19 mouse cellular contexts compared by ENCODE assay signal in the genomic region with DNA sequence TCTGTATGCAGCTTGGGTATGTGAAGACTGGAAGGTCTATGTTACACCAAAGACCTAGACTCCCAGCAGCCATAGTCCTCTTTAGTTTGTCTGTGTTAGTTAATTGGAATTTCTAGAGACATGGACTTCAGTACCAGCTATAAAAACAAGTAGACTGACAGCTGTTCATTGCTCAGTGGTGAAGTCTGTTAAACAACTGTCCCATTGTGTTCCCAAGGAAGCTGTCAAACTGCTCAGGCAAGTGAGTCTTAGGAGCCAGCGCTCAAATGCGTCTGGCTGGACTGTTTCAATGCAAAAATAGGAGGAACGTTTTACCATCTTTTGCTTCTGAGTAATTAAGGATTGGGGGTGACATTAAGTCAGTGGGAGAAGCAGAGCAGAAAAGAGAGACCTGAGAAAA.
DNase-seq lines count a peak whose midpoint lies in the region; ATAC-seq and TF ChIP-seq lines count a peak whose summit lies in the region.
"Had no signal": no experiment of that assay in that cellular context is flagged by ENCODE, and none has a peak within 500 bp of the region (broad histone marks: within the 10 kb centered on the region; RNA-seq: fewer than 3 reads in every experiment).

No protein-coding gene starts in this region.

- no peak; the same call in 1 of the 2 replicates for ATAC-seq in limb, embryonic 12.5 days (ENCODE audit: insufficient number of reproducible peaks, insufficient read depth, low FRiP score, low TSS enrichment, low read depth)
- peak; percentile 78 for ATAC-seq in intestine, embryonic 15.5 days
- ATAC-seq in hindbrain, postnatal 0 days = no peak

- no peak overlapping the region for H3K4me3 ChIP-seq in limb, embryonic 12.5 days (replicated peaks)
- H3K4me3 ChIP-seq in limb, embryonic 10.5 days = no peak overlapping the region
- H3K4me3 ChIP-seq in embryonic facial prominence, embryonic 10.5 days = no peak overlapping the region
- H3K4me3 ChIP-seq in intestine, embryonic 15.5 days (replicated peaks) = no peak overlapping the region
- no peak overlapping the region for H3K4me3 ChIP-seq in hindbrain, postnatal 0 days (ENCODE audit: low read length)
- H3K4me3 ChIP-seq: erythroblast, embryonic 14.5 days; heart, embryonic 10.5 days; hindbrain, embryonic 10.5 days had no signal

- H3K27me3 ChIP-seq in limb, embryonic 12.5 days = no peaks in the 10 kb centered on the region
- no peaks in the 10 kb centered on the region for H3K27me3 ChIP-seq in limb, embryonic 10.5 days (ENCODE audit: low read depth, poor library complexity, severe bottlenecking)
- no peaks in the 10 kb centered on the region for H3K27me3 ChIP-seq in embryonic facial prominence, embryonic 10.5 days (replicated peaks; ENCODE audit: low read depth, poor library complexity, severe bottlenecking)
- no peaks in the 10 kb centered on the region for H3K27me3 ChIP-seq in intestine, embryonic 15.5 days (replicated peaks)
- no peaks in the 10 kb centered on the region for H3K27me3 ChIP-seq in hindbrain, postnatal 0 days (ENCODE audit: insufficient read depth, low read length)
- H3K27me3 ChIP-seq: CH12.LX had no signal

- no peak for DNase-seq in limb, embryonic 10.5 days (ENCODE audit: low spot score)
- peak; percentile 9 for DNase-seq in embryonic facial prominence, embryonic 10.5 days (ENCODE audit: low spot score)
- DNase-seq in retina, embryonic 14.5 days (ENCODE audit: low spot score) = peak; percentile 21
- no peak for DNase-seq in hindbrain, postnatal 0 days (ENCODE audit: low spot score)
- no peak for DNase-seq in urinary bladder, postnatal 10 days (ENCODE audit: low spot score)
- no peak for DNase-seq in cerebellum, postnatal 4 days (ENCODE audit: low spot score in 2 of 2)
- DNase-seq: adrenal gland, postnatal 36 days; cerebellum, adult 9-10 months; gastrocnemius, postnatal 36 days; kidney, postnatal 36 days; layer of hippocampus, adult 9-11 months; lung, postnatal 14 days; midbrain, embryonic 14.5 days had no signal

- TF ChIP-seq CTCF in hindbrain, postnatal 0 days (IDR thresholded peaks at IDR 0.05; ENCODE audit: low read depth) = no peak

- H3K4me1 ChIP-seq in limb, embryonic 12.5 days (replicated peaks) = 0 out of 2 replicates have a peak, but pooled peaks cover 3% of the 10 kb centered on the region
- H3K4me1 ChIP-seq in limb, embryonic 10.5 days = no peaks in the 10 kb centered on the region
- peaks cover 7% of the 10 kb centered on the region; the same call in 1 of the 2 replicates for H3K4me1 ChIP-seq in embryonic facial prominence, embryonic 10.5 days
- H3K4me1 ChIP-seq in intestine, embryonic 15.5 days (replicated peaks) = no peaks in the 10 kb centered on the region
- H3K4me1 ChIP-seq in hindbrain, postnatal 0 days (ENCODE audit: insufficient read depth, low read length) = no peaks in the 10 kb centered on the region
- H3K4me1 ChIP-seq: heart, embryonic 10.5 days had no signal

- no peaks in the 10 kb centered on the region for H3K9me3 ChIP-seq in limb, embryonic 12.5 days
- H3K9me3 ChIP-seq in limb, embryonic 10.5 days (replicated peaks) = no peaks in the 10 kb centered on the region
- H3K9me3 ChIP-seq in embryonic facial prominence, embryonic 10.5 days = no peaks in the 10 kb centered on the region
- H3K9me3 ChIP-seq in intestine, embryonic 15.5 days = no peaks in the 10 kb centered on the region
- no peaks in the 10 kb centered on the region for H3K9me3 ChIP-seq in hindbrain, postnatal 0 days (ENCODE audit: low read length)
- H3K9me3 ChIP-seq: heart, embryonic 10.5 days; hindbrain, embryonic 10.5 days had no signal

- H3K9ac ChIP-seq in limb, embryonic 12.5 days (replicated peaks) = no peak overlapping the region
- no peak overlapping the region for H3K9ac ChIP-seq in intestine, embryonic 15.5 days
- H3K9ac ChIP-seq in hindbrain, postnatal 0 days (replicated peaks; ENCODE audit: low read length) = no peak overlapping the region

- peak overlapping the region; percentile 23; the same call in 1 of the 2 replicates for H3K27ac ChIP-seq in limb, embryonic 12.5 days
- no peak overlapping the region for H3K27ac ChIP-seq in limb, embryonic 10.5 days
- no peak overlapping the region for H3K27ac ChIP-seq in embryonic facial prominence, embryonic 10.5 days (replicated peaks)
- H3K27ac ChIP-seq in intestine, embryonic 15.5 days = no peak overlapping the region
- H3K27ac ChIP-seq in hindbrain, postnatal 0 days = no peak overlapping the region
- H3K27ac ChIP-seq: heart, embryonic 10.5 days; hindbrain, embryonic 10.5 days had no signal

- no peak overlapping the region for H3K4me2 ChIP-seq in limb, embryonic 12.5 days
- H3K4me2 ChIP-seq in intestine, embryonic 15.5 days (replicated peaks) = 0 out of 2 replicates have a peak overlapping the region, but pooled peaks have one; percentile 31
- no peak overlapping the region for H3K4me2 ChIP-seq in hindbrain, postnatal 0 days (ENCODE audit: low read depth, low read length)

- no peaks in the 10 kb centered on the region for H3K36me3 ChIP-seq in limb, embryonic 12.5 days
- H3K36me3 ChIP-seq in limb, embryonic 10.5 days = no peaks in the 10 kb centered on the region
- no peaks in the 10 kb centered on the region for H3K36me3 ChIP-seq in embryonic facial prominence, embryonic 10.5 days (replicated peaks)
- no peaks in the 10 kb centered on the region for H3K36me3 ChIP-seq in intestine, embryonic 15.5 days
- H3K36me3 ChIP-seq in hindbrain, postnatal 0 days (ENCODE audit: insufficient read depth, low read length) = no peaks in the 10 kb centered on the region
- H3K36me3 ChIP-seq: heart, embryonic 10.5 days; hindbrain, embryonic 10.5 days had no signal

- WGBS in limb, embryonic 12.5 days = 56% methylated on average over 3 of the region's 3 CpGs
- 79% methylated on average over 3 of the region's 3 CpGs for WGBS in limb, embryonic 10.5 days
- WGBS in embryonic facial prominence, embryonic 10.5 days = 25% methylated on average over 3 of the region's 3 CpGs
- WGBS in intestine, embryonic 15.5 days = 45% methylated on average over 3 of the region's 3 CpGs
- whole genome bisulfite sequencing in hindbrain, postnatal 0 days = 40% methylated on average over 3 of the region's 3 CpGs

Comparison
In these comparisons a context has a peak if more than half of its experiments do, and no peak if none do; other contexts are left out.
1. DNase-seq: peak in embryonic facial prominence, embryonic 10.5 days (single experiment) and retina, embryonic 14.5 days (single experiment); none in limb, embryonic 10.5 days (single experiment), hindbrain, postnatal 0 days (single experiment), urinary bladder, postnatal 10 days (single experiment) and cerebellum, postnatal 4 days (0 of 2).